Mouse (Mus musculus) small intestine, adult 2 months (tissue): ENCODE measurements around the gene Clmn.

Experiments
- CTCF ChIP-seq: fragments of 200-500 bp; IDR thresholded peaks from 2 replicates; pipeline ENCODE4 v1.5.1; 2012; ENCODE audit warnings: low read depth, mild to moderate bottlenecking, control low read depth, inconsistent platforms, low read length, moderate library complexity, mixed read lengths; ENCODE audit not compliant: insufficient replicate concordance, insufficient read length; ENCODE audit errors: extremely low read depth
- POLR2A ChIP-seq: fragments of 200-500 bp; IDR thresholded peaks from 2 replicates; pipeline ENCODE4 v1.6.1; 2012; ENCODE audit warnings: low read depth, mild to moderate bottlenecking, control low read depth, inconsistent platforms, low read length, moderate library complexity

- no peak for TF ChIP-seq CTCF
- TF ChIP-seq POLR2A: no peak
These were observed 69.9 kb downstream of the Clmn start for GRCm38 (mm10) chr12:104794957-104795356.
